Mouse (Mus musculus) embryonic fibroblast, embryonic 13.5 days (primary cell): Measurements from ENCODE around the gene Dcpp2. TPM values are rescaled to one million over a fixed set of nuclear protein-coding genes. Genes with fewer than 3 reads are reported as not detected.
"Not testable (repeated sequence)": the region's sequence is repeated elsewhere in the genome, so short reads cannot be mapped to it uniquely, and the experiment has no call there.

Source experiments
- H3K27ac ChIP-seq: 2 replicates; pipeline ENCODE4 v1.5.1; 2012; ENCODE audit warnings: low read length, control low read depth, inconsistent platforms; ENCODE audit not compliant: insufficient read depth
- H3K4me1 ChIP-seq: 2 replicates; pipeline ENCODE4 v1.6.1; 2011; ENCODE audit warnings: low read length; ENCODE audit not compliant: control insufficient read depth, insufficient read depth
- H3K4me3 ChIP-seq: 2 replicates; pipeline ENCODE4 v1.5.1; 2011; ENCODE audit warnings: mild to moderate bottlenecking, control low read depth, low read length; ENCODE audit not compliant: insufficient read depth
- CTCF ChIP-seq: IDR thresholded peaks from 2 replicates; pipeline ENCODE4 v1.5.1; 2011; ENCODE audit warnings: mild to moderate bottlenecking, control low read depth, low read length, moderate library complexity, borderline replicate concordance; ENCODE audit not compliant: insufficient read depth
- POLR2A ChIP-seq: IDR thresholded peaks from 2 replicates; pipeline ENCODE4 v1.6.1; 2011; ENCODE audit warnings: low read depth, mild to moderate bottlenecking, control low read depth, low read length, moderate library complexity
- polyA plus RNA-seq: library from polyadenylated mRNA; stranded (reverse); fragments of >200 nt; gene quantifications from 2 replicates; pipeline ENCODE4 v1.2.4, GENCODE M21; 2011; ENCODE audit warnings: low read depth; ENCODE audit not compliant: missing spikeins, insufficient read length

The Dcpp2 gene
- polyA plus RNA-seq, 1 experiment, result not detected

- no peak for TF ChIP-seq POLR2A
- TF ChIP-seq CTCF, result no peak
- Histone ChIP-seq H3K4me1 (no peaks in the 10 kb centered on the region), H3K27ac (no peak overlapping the region), H3K4me3 (no peak overlapping the region)
Measured at GRCm38 (mm10) chr17:23854229-23854765, 26.4 kb upstream of the Dcpp2 start.

GRCm38 (mm10) chr17:23857193-23857592, 23.5 kb upstream of the Dcpp2 start:
- Histone ChIP-seq H3K4me1 (no peaks in the 10 kb centered on the region), H3K27ac (no peak overlapping the region), H3K4me3 (no peak overlapping the region)
- TF ChIP-seq CTCF (no peak), POLR2A (no peak)

DNA sequence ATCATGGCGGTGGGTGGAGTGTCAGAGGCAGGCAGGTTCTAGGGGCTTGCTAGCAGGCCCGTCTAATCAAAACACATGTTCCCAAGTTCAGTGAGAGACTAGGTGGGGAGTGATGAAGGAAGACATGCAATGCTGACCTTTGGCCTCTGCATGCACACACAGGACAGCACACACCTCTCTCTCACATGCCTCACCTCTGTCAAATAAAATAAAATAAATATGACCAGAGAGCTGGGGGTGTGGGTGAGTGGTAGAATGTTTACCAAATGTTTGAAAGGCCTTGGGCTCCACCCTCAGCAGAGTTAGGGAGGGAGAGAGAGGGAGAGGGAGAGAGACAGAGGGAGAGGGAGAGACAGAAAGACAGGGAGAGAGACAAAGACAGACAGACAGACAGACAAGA, 22.8 kb upstream of the Dcpp2 start:
- TF ChIP-seq CTCF (no peak), POLR2A (no peak)
- Histone ChIP-seq H3K4me3 (no peak overlapping the region), H3K27ac (no peak overlapping the region), H3K4me1 (no peaks in the 10 kb centered on the region)

DNA sequence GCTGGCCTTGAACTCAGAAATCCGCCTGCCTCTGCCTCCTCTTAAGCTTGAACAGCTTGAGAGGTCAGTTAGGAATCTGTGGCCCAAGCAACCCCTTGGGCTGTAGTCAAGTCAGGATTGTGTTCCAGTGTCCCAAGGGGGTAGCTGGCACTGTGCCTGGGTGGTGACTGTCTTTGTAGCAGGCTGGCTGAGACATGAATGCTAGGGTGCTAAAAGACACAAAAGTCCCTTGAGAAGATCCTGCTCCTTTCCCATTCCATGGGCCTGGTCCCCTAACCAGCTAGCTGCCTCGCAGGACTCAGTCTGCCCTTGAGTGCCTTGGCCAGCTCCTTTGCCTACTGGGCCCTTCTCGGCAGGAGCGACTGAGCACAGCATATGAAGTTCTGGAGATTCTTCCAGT, 17.8 kb upstream of the Dcpp2 start:
- H3K4me3 ChIP-seq, result no peak overlapping the region
- H3K4me1 ChIP-seq, result no peaks in the 10 kb centered on the region
- H3K27ac ChIP-seq, result no peak overlapping the region
- TF ChIP-seq POLR2A (no peak), CTCF (no peak)

DNA sequence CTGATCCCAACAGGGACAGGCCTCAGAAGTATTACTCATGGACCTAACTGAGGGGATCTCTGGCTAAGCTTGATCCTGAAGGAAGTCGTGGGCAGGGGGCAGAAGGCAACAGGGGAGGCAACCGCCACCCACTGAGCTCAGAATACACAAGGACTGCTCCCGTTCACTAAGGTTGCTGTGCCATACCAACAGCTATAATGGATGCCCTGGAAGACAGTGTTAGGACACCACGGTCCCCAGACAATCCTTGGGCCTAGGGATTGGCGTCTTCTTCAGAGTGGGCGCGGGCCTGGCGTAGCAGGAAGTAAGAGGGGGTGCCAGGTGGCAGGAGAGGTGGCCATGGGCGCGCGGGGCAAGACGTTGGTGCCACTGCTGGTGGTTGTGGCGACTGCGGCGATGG, 12.9 kb upstream of the Dcpp2 start, which contains the start of gene Prss21:
TSS of gene Prss21 (plus strand) at position 301 of the 400 bp plus-strand sequence.
- Histone ChIP-seq H3K4me3 (no peak within 1 kb of the TSS), H3K27ac (no peak within 1 kb of the TSS), H3K4me1 (no peaks in the 10 kb centered on the region)
- TF ChIP-seq POLR2A, result no peak
- TF ChIP-seq CTCF, result no peak

GRCm38 (mm10) chr17:23868513-23868912, 12.2 kb upstream of the Dcpp2 start:
- TF ChIP-seq CTCF (no peak), POLR2A (no peak)
- Histone ChIP-seq H3K4me3 (no peak overlapping the region), H3K4me1 (no peaks in the 10 kb centered on the region), H3K27ac (no peak overlapping the region)

- Histone ChIP-seq H3K4me1 (no peaks in the 10 kb centered on the region), H3K27ac (no peak overlapping the region), H3K4me3 (no peak overlapping the region)
- TF ChIP-seq POLR2A (no peak), CTCF (peak; percentile 42; the same call in 1 of the 2 replicates)
Measured at GRCm38 (mm10) chr17:23873884-23874856, 6.5 kb upstream of the Dcpp2 start.

DNA sequence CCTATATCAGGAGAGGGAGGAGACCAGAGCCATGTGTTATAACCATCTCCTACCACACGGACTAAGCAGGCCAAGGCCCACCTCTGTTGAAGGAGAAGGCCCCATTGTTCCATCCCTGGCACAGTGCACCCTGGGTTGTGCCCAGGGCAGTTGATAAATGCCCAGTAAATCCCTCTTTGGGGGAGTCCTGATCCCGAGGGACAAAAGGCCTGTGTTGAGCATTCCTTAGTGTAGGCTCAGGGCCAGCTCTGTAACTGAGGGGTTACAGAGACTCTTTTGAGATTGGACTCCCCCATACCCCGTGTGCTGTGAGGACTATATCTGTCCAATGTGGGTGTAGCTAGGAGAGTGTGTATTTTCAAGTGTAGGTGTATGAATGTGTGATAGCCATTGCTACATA, 3.9 kb upstream of the Dcpp2 start:
- TF ChIP-seq POLR2A, result no peak
- TF ChIP-seq CTCF, result no peak

DNA sequence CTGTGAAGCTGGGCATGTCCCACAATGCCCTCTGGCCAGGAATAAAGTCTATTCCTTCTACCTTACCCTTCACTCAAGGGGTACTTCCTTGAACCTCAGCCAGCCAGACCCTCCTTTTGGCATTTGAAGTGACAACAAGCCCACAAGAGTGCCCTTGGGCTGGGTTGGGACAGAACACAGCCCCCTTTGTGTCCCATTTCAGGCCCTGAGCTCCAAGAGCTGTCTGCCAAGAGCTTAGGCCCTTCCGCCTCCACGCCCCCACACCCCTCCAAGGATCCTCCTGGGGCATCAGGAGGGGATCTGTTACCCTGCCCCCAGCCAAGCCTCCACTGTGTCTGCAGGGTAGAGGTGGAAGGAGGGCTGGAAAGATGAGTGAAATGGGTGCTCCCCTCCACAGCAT, 3.5 kb upstream of the Dcpp2 start:
- H3K4me1 ChIP-seq, result no peaks in the 10 kb centered on the region
- no peak overlapping the region for H3K27ac ChIP-seq
- H3K4me3 ChIP-seq, result no peak overlapping the region
- TF ChIP-seq POLR2A, result no peak
- TF ChIP-seq CTCF, result no peak

More for the DNA sequence above, 3.9 kb upstream of the Dcpp2 start:
- Histone ChIP-seq H3K4me1 (no peaks in the 10 kb centered on the region), H3K4me3 (no peak overlapping the region), H3K27ac (no peak overlapping the region)

- not testable (repeated sequence) for H3K27ac ChIP-seq, H3K4me3 ChIP-seq, H3K4me1 ChIP-seq
Measured at GRCm38 (mm10) chr17:23917158-23917557, 36.5 kb downstream of the Dcpp2 start, which contains the start of gene Dcpp3. Dcpp3 (plus strand) TSS chr17:23917458.
